Mouse (Mus musculus): ENCODE measurements around the gene AI413582.

- TF ChIP-seq CTCF (IDR thresholded peaks at IDR 0.05; ENCODE audit: low read depth) = no peak
- no peak for TF ChIP-seq EP300 (IDR thresholded peaks at IDR 0.05; ENCODE audit: low read depth)
These were observed 14.3 kb upstream of the AI413582 start for GRCm38 (mm10) chr17:27579816-27580215.
